In the genomic region with DNA sequence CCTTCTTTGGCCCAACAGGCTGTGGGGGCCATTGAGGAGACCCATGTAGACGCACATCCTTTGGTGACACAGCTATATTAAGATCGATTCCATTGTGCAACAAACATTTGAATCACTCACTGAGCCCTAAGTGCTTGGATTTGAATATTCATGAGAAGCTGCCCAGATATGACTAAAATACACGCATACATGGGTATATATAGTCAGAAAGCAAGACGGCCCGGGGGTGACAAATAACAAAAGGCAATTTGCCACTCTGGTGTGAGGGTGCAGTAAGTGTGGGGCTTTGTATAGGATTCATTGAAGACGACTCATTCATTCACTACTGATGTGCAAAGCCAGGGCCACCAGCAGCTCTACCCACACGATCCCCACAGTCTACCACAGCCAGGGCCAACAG, we compare ENCODE assay signal across 34 mouse cellular contexts. TPM values are rescaled to one million over a fixed set of nuclear protein-coding genes. Genes with fewer than 3 reads are reported as not detected.
DNase-seq lines count a peak whose midpoint lies in the region; ATAC-seq lines count a peak whose summit lies in the region.
"Had no signal": no experiment of that assay in that cellular context is flagged by ENCODE, and none has a peak within 500 bp of the region (broad histone marks: within the 10 kb centered on the region; RNA-seq: fewer than 3 reads in every experiment).

No protein-coding gene starts in this region.

- no peaks in the 10 kb centered on the region for H3K36me3 ChIP-seq in forebrain, embryonic 16.5 days (ENCODE audit: control insufficient read depth, insufficient read depth)
- H3K36me3 ChIP-seq in forebrain, embryonic 11.5 days (ENCODE audit: control insufficient read depth, insufficient read depth, low read length): no peaks in the 10 kb centered on the region
- no peaks in the 10 kb centered on the region for H3K36me3 ChIP-seq in midbrain, embryonic 11.5 days (ENCODE audit: control insufficient read depth, insufficient read depth, low read length)
- H3K36me3 ChIP-seq in midbrain, embryonic 16.5 days (ENCODE audit: control insufficient read depth, insufficient read depth, low read length): no peaks in the 10 kb centered on the region
- H3K36me3 ChIP-seq: embryonic facial prominence, embryonic 13.5 days; forebrain, embryonic 12.5 days; G1E; heart, embryonic 10.5 days; heart, embryonic 15.5 days; kidney, embryonic 15.5 days; limb, embryonic 10.5 days; limb, embryonic 15.5 days; liver, embryonic 13.5 days; neural tube, embryonic 15.5 days; stomach, embryonic 15.5 days had no signal

- no peak for DNase-seq in forebrain, embryonic 11.5 days (ENCODE audit: low spot score)
- DNase-seq in layer of hippocampus, adult 18-20 months (ENCODE audit: low spot score in 2 of 2): peak; percentile 33 to 56
- DNase-seq in layer of hippocampus, adult 9-10 months (ENCODE audit: low spot score): no peak
- DNase-seq in midbrain, embryonic 11.5 days (ENCODE audit: low spot score, missing footprints): peak; percentile 4
- peak; percentile 62 for DNase-seq in right cerebral cortex, postnatal 25 days
- DNase-seq in cerebellum, postnatal 25 days: no peak
- DNase-seq: adrenal gland, adult 8-10 months; cerebellum, adult 8-10 months; gastrocnemius, postnatal 25 days; heart, adult 11 months; kidney, adult 18-20 months; kidney, postnatal 36 days; liver, embryonic 13.5 days; lung, adult 18-20 months; midbrain, embryonic 14.5 days; retina, postnatal 1 day; thymus, postnatal 14 days had no signal

- ATAC-seq in forebrain, embryonic 16.5 days: 0 out of 2 replicates have a peak, but pooled peaks have one; percentile 38
- no peak for ATAC-seq in forebrain, embryonic 11.5 days (replicated peaks; ENCODE audit: low FRiP score)
- no peak for ATAC-seq in midbrain, embryonic 11.5 days (ENCODE audit: low FRiP score)
- no peak for ATAC-seq in midbrain, embryonic 16.5 days
- ATAC-seq: hindbrain, embryonic 16.5 days; lung, postnatal 0 days had no signal

- H3K4me3 ChIP-seq in forebrain, embryonic 16.5 days (replicated peaks; ENCODE audit: low read length): no peak overlapping the region
- H3K4me3 ChIP-seq in forebrain, embryonic 11.5 days (ENCODE audit: low read depth, low read length): no peak overlapping the region
- H3K4me3 ChIP-seq in midbrain, embryonic 11.5 days (ENCODE audit: low read depth, low read length): no peak overlapping the region
- no peak overlapping the region for H3K4me3 ChIP-seq in midbrain, embryonic 16.5 days (ENCODE audit: low read depth, low read length)
- H3K4me3 ChIP-seq: embryonic facial prominence, embryonic 13.5 days; forebrain, embryonic 12.5 days; heart, embryonic 10.5 days; heart, embryonic 15.5 days; kidney, embryonic 15.5 days; limb, embryonic 10.5 days; limb, embryonic 15.5 days; liver, embryonic 13.5 days; neural tube, embryonic 15.5 days; stomach, embryonic 15.5 days had no signal

- no peak overlapping the region for H3K9ac ChIP-seq in forebrain, embryonic 16.5 days (replicated peaks; ENCODE audit: low read depth, low read length)
- no peak overlapping the region for H3K9ac ChIP-seq in forebrain, embryonic 11.5 days (ENCODE audit: low read length)
- no peak overlapping the region for H3K9ac ChIP-seq in midbrain, embryonic 11.5 days (ENCODE audit: low read length)
- H3K9ac ChIP-seq in midbrain, embryonic 16.5 days (ENCODE audit: low read depth, low read length): no peak overlapping the region
- H3K9ac ChIP-seq: embryonic facial prominence, embryonic 13.5 days; forebrain, embryonic 12.5 days; heart, embryonic 15.5 days; kidney, embryonic 15.5 days; limb, embryonic 15.5 days; liver, embryonic 13.5 days; neural tube, embryonic 15.5 days; stomach, embryonic 15.5 days had no signal

- H3K4me1 ChIP-seq in forebrain, embryonic 16.5 days (replicated peaks; ENCODE audit: control insufficient read depth, insufficient read depth, low read length): no peaks in the 10 kb centered on the region
- H3K4me1 ChIP-seq in forebrain, embryonic 11.5 days (replicated peaks; ENCODE audit: control insufficient read depth, insufficient read depth, low read length): no peaks in the 10 kb centered on the region
- no peaks in the 10 kb centered on the region for H3K4me1 ChIP-seq in midbrain, embryonic 11.5 days (ENCODE audit: control insufficient read depth, insufficient read depth, low read length)
- no peaks in the 10 kb centered on the region for H3K4me1 ChIP-seq in midbrain, embryonic 16.5 days (ENCODE audit: control insufficient read depth, insufficient read depth, low read length)
- H3K4me1 ChIP-seq: embryonic facial prominence, embryonic 13.5 days; forebrain, embryonic 12.5 days; heart, embryonic 10.5 days; heart, embryonic 15.5 days; kidney, embryonic 15.5 days; limb, embryonic 10.5 days; liver, embryonic 13.5 days; neural tube, embryonic 15.5 days; stomach, embryonic 15.5 days had no signal

- no peaks in the 10 kb centered on the region for H3K27me3 ChIP-seq in forebrain, embryonic 16.5 days (replicated peaks; ENCODE audit: control insufficient read depth, insufficient read depth, low read length)
- no peaks in the 10 kb centered on the region for H3K27me3 ChIP-seq in forebrain, embryonic 11.5 days (ENCODE audit: control insufficient read depth, insufficient read depth, low read length)
- H3K27me3 ChIP-seq in midbrain, embryonic 11.5 days (ENCODE audit: control insufficient read depth, insufficient read depth, low read length): no peaks in the 10 kb centered on the region
- no peaks in the 10 kb centered on the region for H3K27me3 ChIP-seq in midbrain, embryonic 16.5 days (ENCODE audit: control insufficient read depth, insufficient read depth, low read depth, low read length)
- H3K27me3 ChIP-seq: embryonic facial prominence, embryonic 13.5 days; forebrain, embryonic 12.5 days; heart, embryonic 15.5 days; kidney, embryonic 15.5 days; limb, embryonic 15.5 days; liver, embryonic 13.5 days; neural tube, embryonic 15.5 days; stomach, embryonic 15.5 days had no signal

- no peak overlapping the region for H3K27ac ChIP-seq in forebrain, embryonic 16.5 days (ENCODE audit: low read length)
- H3K27ac ChIP-seq in forebrain, embryonic 11.5 days (ENCODE audit: low read depth, low read length): no peak overlapping the region
- no peak overlapping the region for H3K27ac ChIP-seq in midbrain, embryonic 11.5 days (ENCODE audit: low read depth, low read length)
- H3K27ac ChIP-seq in midbrain, embryonic 16.5 days (ENCODE audit: low read length): no peak overlapping the region
- H3K27ac ChIP-seq: embryonic facial prominence, embryonic 13.5 days; forebrain, embryonic 12.5 days; heart, embryonic 10.5 days; heart, embryonic 15.5 days; kidney, embryonic 15.5 days; limb, embryonic 10.5 days; limb, embryonic 15.5 days; liver, embryonic 13.5 days; macrophage; neural tube, embryonic 15.5 days; stomach, embryonic 15.5 days had no signal

- no peaks in the 10 kb centered on the region for H3K9me3 ChIP-seq in forebrain, embryonic 16.5 days (ENCODE audit: control insufficient read depth, low read length)
- H3K9me3 ChIP-seq in forebrain, embryonic 11.5 days (ENCODE audit: control insufficient read depth, low read length): no peaks in the 10 kb centered on the region
- no peaks in the 10 kb centered on the region for H3K9me3 ChIP-seq in midbrain, embryonic 11.5 days (ENCODE audit: control insufficient read depth, low read length)
- H3K9me3 ChIP-seq in midbrain, embryonic 16.5 days (replicated peaks; ENCODE audit: control insufficient read depth, low read length, poor library complexity, severe bottlenecking): no peaks in the 10 kb centered on the region
- H3K9me3 ChIP-seq: embryonic facial prominence, embryonic 13.5 days; forebrain, embryonic 12.5 days; G1E; heart, embryonic 10.5 days; heart, embryonic 15.5 days; kidney, embryonic 15.5 days; limb, embryonic 10.5 days; limb, embryonic 15.5 days; liver, embryonic 13.5 days; neural tube, embryonic 15.5 days; stomach, embryonic 15.5 days had no signal

- 71% methylated on average over 7 of the region's 7 CpGs for WGBS in forebrain, embryonic 16.5 days
- 91% methylated on average over 7 of the region's 7 CpGs for WGBS in forebrain, embryonic 11.5 days
- WGBS in midbrain, embryonic 11.5 days: 87% methylated on average over 7 of the region's 7 CpGs
- WGBS in midbrain, embryonic 16.5 days: 86% methylated on average over 7 of the region's 7 CpGs

- H3K4me2 ChIP-seq in forebrain, embryonic 16.5 days (ENCODE audit: low read length): no peak overlapping the region
- no peak overlapping the region for H3K4me2 ChIP-seq in forebrain, embryonic 11.5 days (ENCODE audit: low read depth, low read length, severe bottlenecking)
- no peak overlapping the region for H3K4me2 ChIP-seq in midbrain, embryonic 11.5 days
- no peak overlapping the region for H3K4me2 ChIP-seq in midbrain, embryonic 16.5 days (ENCODE audit: low read length)
- H3K4me2 ChIP-seq: embryonic facial prominence, embryonic 13.5 days; forebrain, embryonic 12.5 days; heart, embryonic 15.5 days; kidney, embryonic 15.5 days; limb, embryonic 15.5 days; liver, embryonic 13.5 days; neural tube, embryonic 15.5 days; stomach, embryonic 15.5 days had no signal

RNA-seq across cellular contexts. Expression of a gene that starts 17.1 kb away (rescaled TPM):
- 5.0 and 6.6 TPM in 2 replicates for polyA plus RNA-seq in forebrain, embryonic 16.5 days (2015; fragmentation: Nextera tagmentation; extraction: Ambion mirVana)
- 0.80 and 0.84 TPM in 2 replicates for polyA plus RNA-seq in forebrain, embryonic 11.5 days (2014; fragmentation: Nextera tagmentation; extraction: Ambion mirVana)
- total RNA-seq in layer of hippocampus, adult 18-20 months (2021): 10 to 100 TPM; 41.3 to 53.9 TPM
- polyA plus RNA-seq in midbrain, embryonic 11.5 days (2014; fragmentation: Nextera tagmentation; extraction: Ambion mirVana): 0.31 and 0.54 TPM in 2 replicates
- 6.5 TPM in 2 replicates for polyA plus RNA-seq in midbrain, embryonic 16.5 days (2015; fragmentation: Nextera tagmentation; extraction: Ambion mirVana)
- total RNA-seq: heart, postnatal 25 days; megakaryocyte-erythroid progenitor cell, adult 5-6 weeks had no signal
- polyA plus RNA-seq: G1E, macrophage had no signal

Comparison
In these comparisons a context has a peak if more than half of its experiments do, and no peak if none do; other contexts are left out.
1. DNase-seq: peak in layer of hippocampus, adult 18-20 months (2 of 2), midbrain, embryonic 11.5 days (single experiment) and right cerebral cortex, postnatal 25 days (single experiment); none in forebrain, embryonic 11.5 days (single experiment), layer of hippocampus, adult 9-10 months (single experiment) and cerebellum, postnatal 25 days (0 of 2).